Mouse (Mus musculus) adrenal gland, postnatal 25 days (tissue): ENCODE data around the gene Dhrs7b. TPM values are rescaled to one million over a fixed set of nuclear protein-coding genes. Genes with fewer than 3 reads are reported as not detected.
A peak's percentile ranks its signal among the peaks of the same experiment; 100 is the strongest.
"Not testable (repeated sequence)": the region's sequence is repeated elsewhere in the genome, so short reads cannot be mapped to it uniquely, and the experiment has no call there.

ENCODE experiments used
- DNase-seq: peaks from one replicate; pipeline ENCODE4 v3.0.0; 2021; ENCODE audit warnings: mixed read lengths
- long read RNA-seq: library from polyadenylated mRNA; stranded (forward); transcript quantifications from one replicate; pipeline ENCODE4 v2.0.0, GENCODE M21; 2021
- total RNA-seq: library from RNA; stranded (reverse); gene quantifications from 2 replicates; pipeline ENCODE4 v1.2.3, GENCODE M21; 2021

Gene Dhrs7b
- total RNA-seq: 38.7 and 49.5 TPM in 2 replicates
- long read RNA-seq, transcript Dhrs7b-201 (7 exons, 1,553 nt): major isoform, 15 of 42 reads
- long read RNA-seq, partial matches to known transcripts: 0 of 42 reads
- long read RNA-seq, other reads (novel, unspliced or antisense): 27 of 42 reads

- DNase-seq: peak; percentile 77
Observed at GRCm38 (mm10) chr11:60830433-60831052, at the start of gene Dhrs7b. Gene Dhrs7b (plus strand): TSS chr11:60830631.

DNA sequence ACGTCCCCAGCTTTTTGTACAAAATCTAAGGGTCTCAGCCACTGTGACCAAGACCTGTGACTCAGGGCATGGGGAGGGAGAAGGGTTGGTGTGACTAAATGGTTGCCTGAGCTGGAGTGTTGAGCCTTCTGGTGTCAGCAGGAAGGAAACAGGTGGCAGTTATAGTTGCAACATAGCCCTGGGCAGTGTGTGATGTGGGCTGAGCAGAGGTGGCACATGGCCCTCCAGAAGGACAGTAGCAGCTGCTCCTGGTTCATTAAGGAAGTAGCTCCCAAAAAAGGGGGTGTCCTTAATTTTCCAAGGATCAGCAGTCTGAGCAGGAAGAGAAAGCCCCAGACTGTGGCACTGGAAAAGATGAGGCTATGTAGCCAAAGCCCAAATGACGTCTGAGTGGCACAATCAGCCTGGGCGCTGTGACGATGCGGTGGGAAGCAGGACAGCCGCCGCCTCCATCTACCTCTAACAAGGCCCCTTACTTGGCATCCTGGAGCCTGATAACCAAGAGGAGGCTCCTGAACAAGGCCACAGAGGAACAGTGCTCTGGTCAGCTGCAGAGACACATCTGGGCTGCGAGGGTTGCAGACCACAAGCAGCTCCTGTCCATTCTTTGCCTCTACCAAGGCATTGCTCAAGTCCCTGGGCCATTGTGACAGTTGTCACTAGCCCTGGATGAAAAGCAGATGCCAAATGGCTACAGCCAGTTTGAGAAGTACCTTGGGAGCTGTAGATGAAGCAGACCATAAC, 46.1 kb upstream of the Dhrs7b start:
- DNase-seq: no peak

- DNase-seq: no peak
Observed at GRCm38 (mm10) chr11:60787595-60787994, 42.8 kb upstream of the Dhrs7b start.

DNA sequence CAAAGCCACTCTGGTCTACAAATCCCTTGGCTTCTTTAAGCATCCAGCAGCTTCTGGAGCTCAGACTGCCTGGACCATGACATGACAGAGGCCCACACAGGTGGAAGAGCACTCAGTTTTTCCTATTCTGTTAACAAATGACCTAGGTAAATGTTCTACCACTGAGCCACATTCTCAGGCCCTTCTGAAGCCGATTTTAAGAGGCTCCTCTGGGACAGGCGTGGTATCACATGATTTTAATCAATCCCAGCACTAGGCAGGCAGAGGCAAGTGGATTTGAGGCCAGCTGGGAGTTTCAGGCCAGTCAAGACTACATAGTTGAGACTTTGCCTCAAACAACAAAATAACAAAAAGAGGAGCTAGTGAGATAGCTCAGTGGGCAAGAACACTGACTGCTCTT, 40.0 kb upstream of the Dhrs7b start:
- DNase-seq: no peak

- DNase-seq: no peak
Observed at GRCm38 (mm10) chr11:60796342-60796741, 34.1 kb upstream of the Dhrs7b start.

- DNase-seq: no peak
Observed at GRCm38 (mm10) chr11:60799977-60800376, 30.5 kb upstream of the Dhrs7b start.

DNA sequence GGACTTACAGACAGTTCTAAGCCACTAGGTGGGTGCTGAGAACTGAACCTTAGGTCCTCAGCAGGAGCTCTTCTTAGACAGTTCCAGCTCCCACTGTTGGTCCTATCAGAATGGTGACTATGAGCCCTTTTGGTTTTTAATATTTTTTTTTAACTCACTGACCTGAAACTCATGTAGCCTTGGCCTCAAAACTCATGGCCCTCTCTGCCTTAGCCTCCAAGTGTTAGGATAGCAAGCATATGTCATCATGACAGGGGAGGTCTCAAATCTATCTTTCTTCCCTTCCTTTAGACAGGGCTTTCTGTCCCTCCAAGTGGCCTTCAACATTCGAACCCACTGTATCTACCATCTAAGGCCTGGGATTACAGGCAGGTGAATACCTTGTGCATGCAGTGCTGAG, 29.5 kb upstream of the Dhrs7b start:
- DNase-seq: no peak

DNA sequence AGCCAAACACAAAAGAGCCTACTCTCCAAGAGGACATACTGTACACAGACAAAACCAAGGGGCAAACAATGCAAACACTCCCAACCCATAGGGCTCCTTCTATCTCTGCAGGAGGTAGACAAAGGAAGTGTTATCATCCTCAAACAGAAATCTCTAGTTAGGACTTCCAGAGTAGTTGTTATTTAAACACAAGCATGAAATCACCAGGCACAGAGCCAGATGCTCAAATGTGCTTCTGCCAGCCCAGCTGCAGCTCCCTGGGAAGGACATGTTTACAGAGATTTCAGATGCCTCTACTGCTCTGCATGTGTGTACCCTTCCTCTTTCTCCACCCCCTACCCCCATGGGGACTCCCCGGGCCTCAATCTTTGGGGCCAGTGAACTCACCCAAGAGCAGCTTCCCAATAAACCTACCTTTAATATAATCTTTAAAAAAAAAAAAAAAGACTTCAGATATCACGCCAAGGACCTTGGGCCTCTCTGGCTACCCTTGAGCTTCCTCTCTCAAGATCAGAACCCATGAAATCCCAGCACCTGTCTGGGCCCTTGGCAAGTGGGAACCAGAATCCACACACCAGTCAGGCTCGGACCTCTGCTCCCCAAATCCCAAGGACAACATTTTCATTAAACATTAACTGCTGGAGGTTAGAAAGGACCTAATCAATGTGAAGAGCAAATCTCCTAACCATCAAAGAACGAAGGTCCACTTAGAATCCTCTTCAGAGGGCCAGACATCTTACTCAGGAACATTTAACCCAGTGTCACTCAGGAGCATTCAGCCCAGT, 22.0 kb upstream of the Dhrs7b start:
- peak; percentile 69 for DNase-seq

- DNase-seq: no peak
Observed at GRCm38 (mm10) chr11:60809546-60809945, 20.9 kb upstream of the Dhrs7b start.

DNA sequence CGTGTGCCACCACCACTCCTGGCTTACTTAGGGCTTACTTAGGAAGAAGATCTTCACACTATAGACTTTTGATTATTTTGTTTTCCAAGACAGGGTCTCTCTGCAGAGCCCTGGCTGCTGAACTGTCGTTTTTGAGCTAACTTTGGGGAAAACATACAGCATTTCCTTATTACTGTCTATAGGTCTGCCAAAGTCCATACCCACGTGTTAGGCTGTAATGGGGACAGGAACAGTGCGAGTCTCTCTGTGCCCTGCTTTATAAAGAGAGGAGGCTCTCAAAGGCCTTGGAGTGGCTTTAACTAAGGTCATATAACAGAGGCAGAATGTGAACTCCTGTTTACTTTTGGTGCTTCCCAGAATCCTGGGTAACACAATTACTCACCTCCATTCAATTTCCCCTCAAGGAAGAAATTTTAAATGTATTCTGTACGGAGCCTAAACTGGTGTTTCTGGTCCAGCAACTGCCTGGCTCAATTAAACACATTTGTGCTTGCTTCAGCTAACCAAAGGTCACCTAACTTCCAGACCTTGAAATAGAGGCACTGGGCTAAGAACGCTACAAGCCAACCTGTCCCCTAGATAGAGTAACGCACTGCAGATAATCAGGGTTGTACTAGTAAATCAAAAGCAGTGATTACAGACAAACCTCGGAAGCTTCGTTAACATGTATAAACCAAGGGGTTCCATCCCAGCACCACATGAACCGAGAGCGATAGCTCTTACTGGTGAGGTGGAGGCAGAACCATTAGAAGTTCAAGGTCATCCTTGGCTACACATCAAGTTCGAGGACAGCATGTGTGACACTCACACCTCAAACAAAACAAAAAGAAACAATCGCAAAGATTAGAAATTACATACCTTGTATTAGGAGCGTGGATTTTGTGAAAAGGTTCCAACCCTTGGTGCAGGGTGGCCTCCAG, 20.1 kb upstream of the Dhrs7b start:
- DNase-seq: no peak

DNA sequence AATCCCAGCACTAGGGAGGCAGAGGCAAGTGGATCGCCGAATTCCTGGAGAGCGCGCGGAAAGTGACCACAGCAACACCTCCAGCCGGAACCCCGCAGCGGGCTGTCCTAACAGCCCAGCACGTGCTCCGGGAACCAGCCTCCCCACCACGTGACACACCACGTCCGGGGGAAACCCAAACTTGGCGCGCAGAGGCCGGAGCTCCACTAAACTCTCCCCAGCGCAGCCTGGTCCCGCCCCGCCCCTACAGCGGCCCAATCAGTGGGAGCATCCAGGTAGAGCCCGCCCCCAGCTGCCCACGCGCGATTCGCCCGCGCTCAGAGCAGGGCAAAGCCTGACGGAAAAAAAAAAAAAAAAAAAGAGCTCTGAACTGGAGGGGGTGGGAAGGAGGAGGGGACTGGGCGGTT, 19.4 kb upstream of the Dhrs7b start:
- peak; percentile 98 for DNase-seq

- DNase-seq: not testable (repeated sequence)
Observed at GRCm38 (mm10) chr11:60811618-60812017, 18.8 kb upstream of the Dhrs7b start, which contains the start of gene Shmt1. Gene Shmt1 (minus strand): TSS chr11:60811718.

DNA sequence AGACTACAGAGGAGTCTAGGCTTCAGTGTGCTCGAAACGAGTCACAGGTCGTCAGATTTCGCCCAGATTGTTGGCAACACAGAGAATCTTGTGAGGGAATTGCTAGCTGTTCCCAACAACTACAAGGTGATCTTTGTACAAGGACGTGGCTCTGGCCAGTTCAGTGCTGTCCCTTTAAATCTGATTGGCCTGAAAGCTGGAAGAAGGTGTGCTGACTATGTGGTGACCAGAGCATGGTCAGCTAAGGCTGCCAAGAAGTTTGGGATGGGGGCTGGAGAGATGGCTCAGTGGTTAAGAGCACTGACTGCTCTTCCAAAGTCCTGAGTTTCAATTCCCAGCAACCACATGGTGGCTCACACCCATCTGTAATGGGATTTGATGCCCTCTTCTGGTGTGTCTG, 14.0 kb upstream of the Dhrs7b start:
- DNase-seq: no peak

GRCm38 (mm10) chr11:60823771-60824170, 6.7 kb upstream of the Dhrs7b start:
- DNase-seq: no peak

DNA sequence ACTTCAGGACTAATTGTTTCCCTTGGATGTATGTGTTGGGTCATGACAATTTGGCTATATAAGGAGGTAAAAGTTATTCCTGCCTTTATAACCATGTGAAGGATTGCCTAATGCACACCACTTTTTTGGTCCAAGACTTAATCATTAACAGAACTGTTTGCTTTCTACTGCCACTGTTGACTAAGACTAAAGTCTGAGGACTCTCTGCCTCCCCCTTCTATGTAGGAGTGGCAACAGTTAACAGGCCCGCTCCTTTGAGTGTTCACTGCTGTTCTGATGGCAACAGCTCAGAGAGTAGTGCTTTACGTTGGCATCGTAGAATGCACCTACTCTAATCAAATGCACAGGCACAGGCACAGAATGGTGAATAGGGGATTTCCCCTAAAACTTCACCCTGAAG, 5.2 kb upstream of the Dhrs7b start:
- DNase-seq: no peak

DNA sequence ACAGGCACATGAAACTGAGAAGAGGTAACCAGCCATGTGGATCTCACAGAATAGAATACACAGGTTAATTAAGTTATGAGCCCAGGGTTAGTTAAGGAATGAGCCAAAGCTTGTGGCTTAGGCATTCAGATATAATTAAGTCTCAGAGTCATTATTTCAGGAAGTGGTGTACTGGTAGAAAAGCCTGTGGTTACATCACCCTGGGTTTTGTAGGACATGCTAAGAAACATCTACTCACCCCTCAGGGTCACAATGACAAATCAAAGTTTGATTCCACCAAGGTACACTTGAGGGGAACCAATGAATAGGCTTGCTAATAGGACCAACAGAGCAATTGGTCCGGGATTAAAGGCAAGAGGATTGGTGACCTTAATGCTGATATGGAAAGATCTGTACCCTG, 3.7 kb upstream of the Dhrs7b start:
- no peak for DNase-seq

GRCm38 (mm10) chr11:60827241-60827945, 3.0 kb upstream of the Dhrs7b start:
- DNase-seq: no peak

DNA sequence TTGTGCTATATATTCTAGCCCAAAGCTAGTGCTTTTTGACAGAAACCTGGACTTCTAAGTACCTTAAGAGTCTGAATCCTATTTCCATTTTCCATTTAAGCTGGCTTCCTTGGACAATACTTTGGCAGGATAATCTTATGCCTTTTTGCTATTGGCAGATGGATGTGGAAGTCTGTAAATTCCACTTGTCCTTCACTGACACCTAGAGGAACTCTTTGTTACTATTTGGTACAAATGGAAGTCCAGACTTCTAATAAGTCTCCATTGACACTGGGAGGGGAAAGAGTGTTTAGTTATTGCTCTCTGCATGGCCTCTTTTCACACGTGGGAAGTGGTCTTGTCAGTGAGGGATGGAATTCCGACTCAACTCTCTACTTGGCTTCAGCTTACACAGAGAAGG, 1.5 kb upstream of the Dhrs7b start:
- no peak for DNase-seq

GRCm38 (mm10) chr11:60836897-60837296, 6.5 kb downstream of the Dhrs7b start:
- DNase-seq: no peak

DNA sequence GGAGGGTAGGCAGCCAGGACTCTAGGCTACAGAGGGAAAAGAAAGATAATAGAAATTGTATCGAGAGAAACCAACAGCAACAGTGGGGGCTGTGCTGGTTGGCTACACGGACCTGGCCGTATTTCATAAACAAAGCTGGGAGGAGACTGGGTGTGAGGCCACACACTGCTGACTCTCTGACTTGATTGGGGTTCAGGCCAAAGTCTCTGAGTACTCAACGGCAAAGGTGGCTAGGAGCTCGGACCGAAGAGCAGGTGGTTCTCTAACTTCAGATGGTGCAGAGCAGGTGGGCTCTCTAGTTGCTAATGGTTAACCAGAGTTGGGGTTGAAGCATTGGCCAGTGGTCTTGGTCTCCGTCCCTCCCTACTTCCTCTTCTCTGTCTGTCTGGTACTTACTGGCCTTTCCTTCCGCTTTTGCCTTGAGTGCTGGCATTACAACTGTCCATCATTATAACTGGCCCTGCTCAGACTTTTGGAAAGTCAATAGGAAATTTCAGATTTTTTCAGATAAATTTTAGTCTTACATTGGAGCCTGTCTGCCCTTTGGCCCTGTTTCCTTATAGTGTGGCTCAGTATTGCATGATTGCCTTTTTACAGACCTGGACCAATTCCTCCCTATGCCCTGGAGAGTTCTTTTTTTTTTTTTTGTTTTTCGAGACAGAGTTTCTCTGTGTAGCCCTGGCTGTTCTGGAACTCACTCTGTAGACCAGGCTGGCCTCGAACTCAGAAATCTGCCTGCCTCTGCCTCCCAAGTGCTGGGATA, 7.4 kb downstream of the Dhrs7b start:
- DNase-seq: no peak
